Mouse (Mus musculus) right cerebral cortex, postnatal 14 days (tissue): ENCODE measurements around the gene Gm9046.
A peak's percentile ranks its signal among the peaks of the same experiment; 100 is the strongest.
"Not testable (repeated sequence)": the region's sequence is repeated elsewhere in the genome, so short reads cannot be mapped to it uniquely, and the experiment has no call there.

ENCODE experiments used
- DNase-seq: peaks from one replicate; pipeline ENCODE4 v3.0.0; 2022

Gm9046 gene

GRCm38 (mm10) chr10:118343155-118343554, at the start of gene Gm9046:
TSS of gene Gm9046 (minus strand) at chr10:118343255.
- not testable (repeated sequence) for DNase-seq

- peak; percentile 74 for DNase-seq
Measured at GRCm38 (mm10) chr10:118370443-118370842, 27.4 kb upstream of the Gm9046 start.

GRCm38 (mm10) chr10:118369518-118369917, 26.5 kb upstream of the Gm9046 start:
- DNase-seq, result no peak

GRCm38 (mm10) chr10:118354005-118354404, 10.9 kb upstream of the Gm9046 start, which contains the start of gene Gm9049:
TSS of gene Gm9049 (minus strand) at chr10:118354105.
- not testable (repeated sequence) for DNase-seq

GRCm38 (mm10) chr10:118348579-118348978, 5.5 kb upstream of the Gm9046 start, which contains the start of gene Gm9048:
TSS of gene Gm9048 (minus strand) at chr10:118348679.
- DNase-seq, result not testable (repeated sequence)

- DNase-seq, result not testable (repeated sequence)
Measured at GRCm38 (mm10) chr10:118337731-118338130, 5.3 kb downstream of the Gm9046 start, which contains the start of gene Gm9045. TSS of gene Gm9045 (minus strand) at chr10:118337831.

GRCm38 (mm10) chr10:118332308-118332707, 10.7 kb downstream of the Gm9046 start, which contains the start of gene Gm9044:
TSS of gene Gm9044 (minus strand) at chr10:118332408.
- not testable (repeated sequence) for DNase-seq

GRCm38 (mm10) chr10:118326869-118327268, 16.2 kb downstream of the Gm9046 start, which contains the start of gene Gm9040:
TSS of gene Gm9040 (minus strand) at chr10:118326969.
- DNase-seq, result not testable (repeated sequence)

- DNase-seq, result no peak
Measured at GRCm38 (mm10) chr10:118319024-118319423, 24.0 kb downstream of the Gm9046 start.

- not testable (repeated sequence) for DNase-seq
Measured at GRCm38 (mm10) chr10:118302133-118302532, 40.9 kb downstream of the Gm9046 start.

GRCm38 (mm10) chr10:118294938-118295337, 48.1 kb downstream of the Gm9046 start, which contains the start of gene Iltifb:
TSS of gene Iltifb (minus strand) at chr10:118295038.
- no peak for DNase-seq
